Mouse (Mus musculus): ENCODE measurements around the gene Suox. TPM values are rescaled to one million over a fixed set of nuclear protein-coding genes. Genes with fewer than 3 reads are reported as not detected.
"Not testable (repeated sequence)": the region's sequence is repeated elsewhere in the genome, so short reads cannot be mapped to it uniquely, and the experiment has no call there.

Gene Suox
- polyA plus RNA-seq, 1 experiment from 2014 or later: 9.8 TPM

GRCm38 (mm10) chr10:128637011-128637410 is 36.9 kb downstream of the Suox start:
- no peak overlapping the region for H3K9ac ChIP-seq

DNA sequence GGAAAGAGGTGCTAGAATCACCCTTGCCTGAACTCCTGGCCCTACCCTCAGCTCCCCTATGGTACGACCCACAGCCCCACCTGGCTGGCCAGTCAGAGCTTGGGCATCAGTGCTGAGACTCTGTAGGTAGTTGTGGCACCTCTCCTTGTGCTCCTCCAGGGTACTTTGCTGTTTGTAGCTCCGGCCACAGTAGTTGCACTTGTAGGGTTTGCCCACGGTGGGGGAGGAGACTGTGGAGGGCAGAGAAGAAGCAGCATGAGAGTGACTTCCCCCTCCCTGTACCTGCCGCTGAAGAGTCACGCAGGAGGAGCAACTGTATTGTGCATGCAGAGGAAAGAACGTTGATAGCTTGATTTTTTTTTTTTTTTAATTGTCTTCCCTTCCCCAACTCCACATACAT is 37.3 kb downstream of the Suox start:
- no peaks in the 10 kb centered on the region for H3K4me1 ChIP-seq (ENCODE audit: insufficient read depth)
- H3K4me3 ChIP-seq (ENCODE audit: low read depth, low read length): no peak overlapping the region
- H3K4me2 ChIP-seq: no peak overlapping the region
- H3K27me3 ChIP-seq (ENCODE audit: insufficient read depth, low read length): no peaks in the 10 kb centered on the region
- TF ChIP-seq CTCF (IDR thresholded peaks at IDR 0.05; ENCODE audit: low read depth): no peak
- ATAC-seq (ENCODE audit: insufficient read depth) (no peak), DNase-seq (no peak)
- H3K9ac ChIP-seq: no peak overlapping the region
- WGBS: 50% methylated on average over 6 of the region's 6 CpGs
- H3K36me3 ChIP-seq (ENCODE audit: insufficient read depth): 0 out of 2 replicates have a peak, but pooled peaks cover 13% of the 10 kb centered on the region
- H3K9me3 ChIP-seq (ENCODE audit: low read depth, low read length): no peaks in the 10 kb centered on the region
- H3K27ac ChIP-seq (ENCODE audit: low read depth): no peak overlapping the region

More at GRCm38 (mm10) chr10:128637011-128637410, 36.9 kb downstream of the Suox start:
- no peaks in the 10 kb centered on the region for H3K9me3 ChIP-seq (ENCODE audit: low read depth, low read length)
- 0 out of 2 replicates have a peak, but pooled peaks cover 13% of the 10 kb centered on the region for H3K36me3 ChIP-seq (ENCODE audit: insufficient read depth)
- WGBS: 19% methylated on average over 11 of the region's 11 CpGs
- TF ChIP-seq CTCF (IDR thresholded peaks at IDR 0.05; ENCODE audit: low read depth): no peak
- H3K4me1 ChIP-seq (ENCODE audit: insufficient read depth): no peaks in the 10 kb centered on the region
- no peak overlapping the region for H3K4me2 ChIP-seq
- DNase-seq (no peak), ATAC-seq (ENCODE audit: insufficient read depth) (no peak)
- no peak overlapping the region for H3K27ac ChIP-seq (ENCODE audit: low read depth)
- no peak overlapping the region for H3K4me3 ChIP-seq (ENCODE audit: low read depth, low read length)
- no peaks in the 10 kb centered on the region for H3K27me3 ChIP-seq (ENCODE audit: insufficient read depth, low read length)

DNA sequence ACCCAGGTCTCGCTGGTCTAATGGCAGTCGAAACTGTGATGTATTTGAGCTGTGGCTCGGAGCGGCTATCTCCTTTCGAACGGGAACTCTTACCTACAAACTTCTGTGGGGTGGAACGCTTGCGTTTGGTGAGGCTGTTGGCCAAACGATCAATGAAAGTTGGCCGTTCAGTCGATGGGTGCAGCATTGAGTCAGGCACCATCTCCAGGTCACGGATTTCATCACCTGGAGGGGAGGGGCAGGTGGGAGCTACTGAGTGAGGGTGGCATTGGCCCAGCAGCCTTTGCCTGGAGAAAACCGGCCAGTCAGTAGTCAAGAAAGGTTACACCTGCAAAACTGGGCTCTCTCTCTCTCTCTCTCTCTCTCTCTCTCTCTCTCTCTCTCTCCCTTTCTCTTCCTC is 38.2 kb downstream of the Suox start:
- WGBS: 92% methylated on average over 13 of the region's 13 CpGs
- H3K27ac ChIP-seq (ENCODE audit: low read depth): no peak overlapping the region
- no peaks in the 10 kb centered on the region for H3K9me3 ChIP-seq (ENCODE audit: low read depth, low read length)
- H3K4me1 ChIP-seq (ENCODE audit: insufficient read depth): no peaks in the 10 kb centered on the region
- no peaks in the 10 kb centered on the region for H3K27me3 ChIP-seq (ENCODE audit: insufficient read depth, low read length)
- DNase-seq: no peak
- ATAC-seq (ENCODE audit: insufficient read depth): no peak
- TF ChIP-seq CTCF (IDR thresholded peaks at IDR 0.05; ENCODE audit: low read depth): no peak
- H3K36me3 ChIP-seq (ENCODE audit: insufficient read depth): 0 out of 2 replicates have a peak, but pooled peaks cover 9% of the 10 kb centered on the region
- no peak overlapping the region for H3K4me2 ChIP-seq
- no peak overlapping the region for H3K4me3 ChIP-seq (ENCODE audit: low read depth, low read length)
- H3K9ac ChIP-seq: no peak overlapping the region

DNA sequence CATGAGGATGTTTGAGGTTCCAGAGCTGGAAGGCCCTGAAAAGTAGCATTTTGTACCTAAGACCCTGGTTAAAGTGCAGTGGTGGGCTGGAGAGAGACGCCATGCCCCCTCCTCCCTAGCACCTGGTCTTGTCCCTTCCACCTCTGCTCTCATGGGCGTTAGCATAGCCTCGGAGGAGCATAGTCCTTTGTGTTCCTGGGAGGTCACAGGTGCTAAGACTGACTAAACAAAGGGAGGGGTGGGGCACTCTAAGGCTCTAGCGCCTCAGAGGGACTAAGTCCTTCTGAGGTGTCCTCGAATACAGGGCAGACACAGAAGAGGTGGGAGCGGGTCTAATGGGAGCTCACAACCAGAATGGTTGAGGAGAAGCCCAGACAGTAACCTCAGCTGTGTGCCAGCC is 42.3 kb downstream of the Suox start:
- ATAC-seq (ENCODE audit: insufficient read depth) (no peak), DNase-seq (no peak)
- Histone ChIP-seq H3K9me3 (ENCODE audit: low read depth, low read length) (no peaks in the 10 kb centered on the region), H3K4me3 (ENCODE audit: low read depth, low read length) (no peak overlapping the region), H3K4me1 (ENCODE audit: insufficient read depth) (no peaks in the 10 kb centered on the region), H3K36me3 (ENCODE audit: insufficient read depth) (0 out of 2 replicates have a peak, but pooled peaks cover 5% of the 10 kb centered on the region), H3K9ac (no peak overlapping the region), H3K27me3 (ENCODE audit: insufficient read depth, low read length) (no peaks in the 10 kb centered on the region), H3K4me2 (no peak overlapping the region), H3K27ac (ENCODE audit: low read depth) (no peak overlapping the region)
- 15% methylated on average over 6 of the region's 6 CpGs for WGBS
- TF ChIP-seq CTCF (IDR thresholded peaks at IDR 0.05; ENCODE audit: low read depth): no peak

GRCm38 (mm10) chr10:128630306-128630705 is 43.6 kb downstream of the Suox start:
- DNase-seq; H3K4me1 ChIP-seq (ENCODE audit: insufficient read depth); ATAC-seq (ENCODE audit: insufficient read depth); H3K36me3 ChIP-seq (ENCODE audit: insufficient read depth); H3K9me3 ChIP-seq (ENCODE audit: low read depth, low read length); H3K4me2 ChIP-seq; H3K9ac ChIP-seq; H3K27me3 ChIP-seq (ENCODE audit: insufficient read depth, low read length); H3K4me3 ChIP-seq (ENCODE audit: low read depth, low read length); H3K27ac ChIP-seq (ENCODE audit: low read depth): not testable (repeated sequence)
- 81% methylated on average over 5 of the region's 5 CpGs for WGBS

- Histone ChIP-seq H3K4me3 (ENCODE audit: low read depth, low read length) (no peak overlapping the region), H3K27me3 (ENCODE audit: insufficient read depth, low read length) (no peaks in the 10 kb centered on the region), H3K9ac (no peak overlapping the region), H3K27ac (ENCODE audit: low read depth) (no peak overlapping the region), H3K36me3 (ENCODE audit: insufficient read depth) (peaks cover 13% of the 10 kb centered on the region), H3K4me1 (ENCODE audit: insufficient read depth) (no peaks in the 10 kb centered on the region), H3K4me2 (no peak overlapping the region), H3K9me3 (ENCODE audit: low read depth, low read length) (no peaks in the 10 kb centered on the region)
- DNase-seq (no peak), ATAC-seq (ENCODE audit: insufficient read depth) (no peak)
- WGBS: 79% methylated on average over 2 of the region's 2 CpGs
- TF ChIP-seq CTCF (IDR thresholded peaks at IDR 0.05; ENCODE audit: low read depth): no peak
These were observed 44.1 kb downstream of the Suox start for GRCm38 (mm10) chr10:128629746-128630145.

- no peaks in the 10 kb centered on the region for H3K9me3 ChIP-seq (ENCODE audit: low read depth, low read length)
- DNase-seq (no peak), ATAC-seq (ENCODE audit: insufficient read depth) (no peak)
- H3K4me2 ChIP-seq: no peak overlapping the region
- H3K9ac ChIP-seq: no peak overlapping the region
- H3K27me3 ChIP-seq (ENCODE audit: insufficient read depth, low read length): no peaks in the 10 kb centered on the region
- TF ChIP-seq CTCF (IDR thresholded peaks at IDR 0.05; ENCODE audit: low read depth): no peak
- H3K27ac ChIP-seq (ENCODE audit: low read depth): no peak overlapping the region
- no peak overlapping the region for H3K4me3 ChIP-seq (ENCODE audit: low read depth, low read length)
- 74% methylated on average over 10 of the region's 10 CpGs for whole genome bisulfite sequencing
- no peaks in the 10 kb centered on the region for H3K4me1 ChIP-seq (ENCODE audit: insufficient read depth)
- peaks cover 28% of the 10 kb centered on the region for H3K36me3 ChIP-seq (ENCODE audit: insufficient read depth)
These were observed 46.2 kb downstream of the Suox start for GRCm38 (mm10) chr10:128627398-128628317.

All from lung, embryonic 14.5 days (tissue).